Mouse (Mus musculus) adrenal gland, postnatal 25 days (tissue): ENCODE measurements at regions not wholly inside any gene's neighbourhood (a gene's known extent, or its start where the extent isn't known, plus 50 kb on each side); places are given as distances from the start of the nearest gene placed in this dataset.
"Not testable (repeated sequence)": the region's sequence is repeated elsewhere in the genome, so short reads cannot be mapped to it uniquely, and the experiment has no call there.

Experiments used
- DNase-seq: peaks from one replicate; pipeline ENCODE4 v3.0.0; 2021; ENCODE audit warnings: mixed read lengths

DNA sequence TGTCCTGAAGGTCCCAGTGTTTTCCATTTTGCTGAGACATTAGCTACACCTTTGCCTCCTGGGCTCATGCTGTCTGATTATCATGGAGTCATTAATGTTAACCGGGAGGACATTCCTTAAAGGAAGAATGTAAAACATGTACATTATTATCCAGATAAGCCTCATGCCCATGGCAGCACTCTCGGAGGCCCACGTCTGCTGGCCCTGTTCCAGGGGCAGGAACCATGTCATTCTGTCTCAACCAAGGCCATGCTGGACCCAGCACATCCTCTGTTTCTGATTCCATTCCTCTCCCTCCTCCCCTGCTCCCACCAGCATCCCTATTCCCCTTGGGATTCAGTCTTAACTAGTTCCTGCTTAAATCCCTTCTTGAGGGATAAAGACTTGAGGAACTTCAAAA is 139.1 kb downstream of the Sptssa start:
- DNase-seq = peak; percentile 37

GRCm38 (mm10) chr12:54516463-54516862 is 139.9 kb downstream of the Sptssa start:
- no peak for DNase-seq

- not testable (repeated sequence) for DNase-seq
Measured at GRCm38 (mm10) chr12:54516039-54516438, 140.3 kb downstream of the Sptssa start.

GRCm38 (mm10) chr12:54509903-54510302 is 146.5 kb downstream of the Sptssa start:
- no peak for DNase-seq

DNA sequence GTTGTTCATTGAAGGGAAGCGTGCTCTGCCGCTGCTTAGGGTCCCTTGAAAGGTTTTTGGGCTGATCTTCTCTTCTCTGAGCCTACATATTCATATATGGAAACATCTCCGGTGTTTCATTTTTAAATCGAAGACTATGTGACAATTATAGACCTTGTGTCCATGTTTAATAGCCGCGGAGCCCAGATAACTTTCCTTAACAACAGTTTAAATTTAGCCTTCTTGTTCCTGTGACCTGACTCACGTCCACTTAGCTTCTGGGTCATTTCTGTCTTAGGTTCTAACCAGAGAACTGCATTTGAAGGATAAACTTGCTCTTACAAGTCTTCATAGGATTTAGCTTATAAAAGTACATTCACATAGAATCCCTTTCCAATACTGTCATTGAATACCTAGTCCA is 153.6 kb downstream of the Sptssa start:
- DNase-seq = no peak

- no peak for DNase-seq
Measured at GRCm38 (mm10) chr12:54499963-54500362, 156.4 kb downstream of the Sptssa start.

DNA sequence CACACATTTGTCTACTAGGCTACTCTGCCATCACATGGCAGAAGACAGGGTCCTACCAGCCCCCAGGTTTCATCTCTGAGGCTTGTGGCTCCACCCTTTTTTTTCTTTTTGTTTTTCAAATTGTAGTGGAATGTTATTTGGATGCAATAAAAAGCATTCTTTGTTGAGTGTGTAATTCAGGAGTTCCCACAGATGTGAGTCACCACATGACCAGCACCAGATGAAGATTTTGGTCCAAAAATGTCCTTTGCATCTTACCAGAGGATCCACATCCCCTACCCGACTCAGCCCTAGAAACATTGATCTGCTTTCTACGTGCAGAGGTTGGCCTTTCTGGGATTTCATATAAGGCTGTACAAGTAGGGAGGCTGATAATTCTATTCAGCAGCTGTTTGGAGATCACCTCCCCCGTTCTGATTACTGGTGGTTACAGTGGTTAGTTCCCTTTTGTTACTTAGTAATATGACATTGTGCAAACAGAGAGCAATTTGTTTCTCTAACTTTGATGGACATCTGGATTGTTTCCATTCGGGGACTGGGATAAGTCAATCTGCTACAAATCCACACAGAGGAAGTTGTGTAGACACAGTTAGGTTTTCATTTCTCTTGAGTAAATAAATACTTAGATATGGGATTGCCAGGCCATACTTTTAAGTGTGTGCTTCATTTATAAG is 160.5 kb downstream of the Sptssa start:
- no peak for DNase-seq

GRCm38 (mm10) chr12:54494756-54495375 is 161.5 kb downstream of the Sptssa start:
- no peak for DNase-seq

- DNase-seq = no peak
Measured at GRCm38 (mm10) chr12:54492737-54493136, 163.6 kb downstream of the Sptssa start.

DNA sequence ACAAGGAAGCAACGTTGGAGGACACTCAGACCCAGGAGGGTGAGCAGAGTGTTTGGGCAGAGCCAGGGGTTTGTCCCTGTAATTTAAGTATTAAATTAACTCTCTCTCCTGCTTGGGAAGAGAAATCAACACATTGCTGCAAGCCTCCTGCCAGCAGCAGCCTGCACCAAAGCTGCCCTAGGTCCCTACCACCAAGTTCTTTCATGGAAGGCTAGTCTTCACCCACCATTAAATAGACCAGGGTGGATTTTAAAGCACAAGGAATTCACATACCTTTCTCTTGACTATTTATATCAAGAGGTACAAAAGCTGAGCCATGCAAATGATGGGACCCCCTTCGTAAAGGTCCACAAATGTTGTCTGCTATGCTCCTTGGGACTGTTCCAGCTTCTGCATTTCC is 165.9 kb downstream of the Sptssa start:
- DNase-seq = no peak

GRCm38 (mm10) chr12:54489675-54490074 is 166.7 kb downstream of the Sptssa start:
- peak; percentile 59 for DNase-seq

- DNase-seq = no peak
Measured at GRCm38 (mm10) chr12:54487689-54488088, 168.7 kb downstream of the Sptssa start.

- no peak for DNase-seq
Measured at GRCm38 (mm10) chr12:54482020-54482419, 174.4 kb downstream of the Sptssa start.

GRCm38 (mm10) chr12:54479841-54480240 is 176.5 kb downstream of the Sptssa start:
- no peak for DNase-seq

GRCm38 (mm10) chr12:54472881-54473280 is 183.5 kb downstream of the Sptssa start:
- DNase-seq = no peak

GRCm38 (mm10) chr12:54472407-54472806 is 184.0 kb downstream of the Sptssa start:
- no peak for DNase-seq

DNA sequence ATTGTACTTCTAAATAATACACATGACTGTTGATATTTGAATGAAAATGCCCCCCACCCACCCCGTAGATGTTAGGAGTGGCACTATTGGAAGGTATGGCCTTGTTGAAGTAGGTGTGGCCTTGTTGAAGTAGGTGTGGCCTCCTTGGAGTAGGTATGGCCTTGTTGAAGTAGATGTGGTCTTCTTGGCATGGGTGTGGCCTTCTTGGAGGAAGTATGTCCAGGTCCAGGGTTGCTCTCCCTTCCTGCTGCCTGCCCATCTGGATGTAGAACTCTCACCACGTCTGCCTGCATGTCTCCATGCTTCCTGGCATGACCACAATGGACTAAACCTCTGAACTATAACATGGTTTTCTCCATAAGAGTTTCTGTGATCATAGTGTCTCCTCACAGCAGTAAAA is 188.7 kb downstream of the Sptssa start:
- no peak for DNase-seq

- DNase-seq = no peak
Measured at GRCm38 (mm10) chr12:54463806-54464205, 192.6 kb downstream of the Sptssa start.

DNA sequence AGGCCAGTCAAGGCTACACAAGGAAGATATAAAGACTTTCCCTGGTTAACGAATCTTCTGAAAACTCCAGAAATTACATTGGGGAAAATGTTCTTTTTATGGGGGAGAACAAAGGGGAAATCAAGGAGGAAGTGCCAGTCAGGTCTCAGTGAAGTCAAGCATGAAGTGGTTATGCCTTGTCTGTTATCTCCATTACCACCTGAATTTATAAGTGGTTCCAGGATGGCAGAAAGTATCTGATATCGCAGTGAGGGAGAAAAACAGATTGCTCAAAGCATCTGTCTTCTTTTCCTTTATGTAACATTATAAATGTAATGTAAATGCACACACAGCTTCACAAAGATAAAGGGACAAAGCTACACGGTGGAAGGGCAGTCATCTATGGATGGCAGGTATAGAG is 195.0 kb downstream of the Sptssa start:
- DNase-seq = no peak

- peak; percentile 71 for DNase-seq
Measured at GRCm38 (mm10) chr12:54460135-54460523, 196.2 kb downstream of the Sptssa start.

GRCm38 (mm10) chr12:54459462-54460134 is 196.8 kb downstream of the Sptssa start:
- no peak for DNase-seq

GRCm38 (mm10) chr12:54456731-54457130 is 199.6 kb downstream of the Sptssa start:
- no peak for DNase-seq

- peak; percentile 9 for DNase-seq
Measured at GRCm38 (mm10) chr12:54454606-54455005, 201.8 kb downstream of the Sptssa start.

DNA sequence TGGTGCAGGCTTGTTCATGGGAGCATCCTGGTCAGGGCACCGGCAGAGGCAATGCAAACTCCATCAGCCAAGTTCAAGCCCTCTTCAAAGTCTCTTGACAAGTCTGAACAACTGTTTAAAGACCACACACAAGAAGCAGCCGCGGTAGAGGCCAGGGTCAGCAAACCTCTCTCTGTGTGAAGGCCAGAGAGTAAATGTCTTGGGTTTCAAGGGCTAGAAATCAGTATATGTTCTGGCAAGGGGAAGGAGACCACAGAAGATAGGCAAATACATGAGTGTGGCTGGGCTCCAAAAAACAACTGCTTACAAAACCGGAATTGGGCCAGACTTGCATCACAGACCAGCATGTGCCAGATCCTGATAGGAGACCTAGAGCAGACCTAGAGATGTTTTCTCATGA is 203.0 kb downstream of the Sptssa start:
- DNase-seq = peak; percentile 11
